Mouse (Mus musculus) heart, adult 18-20 months (tissue): ENCODE measurements at regions not wholly inside any gene's neighbourhood (a gene's known extent, or its start where the extent isn't known, plus 50 kb on each side); places are given as distances from the start of the nearest gene placed in this dataset.
A peak's percentile ranks its signal among the peaks of the same experiment; 100 is the strongest.

ENCODE experiments used
- DNase-seq, 2 experiments: peaks; one replicate each; pipeline ENCODE4 v3.0.0; 2021 to 2022; ENCODE audit warnings: mixed read lengths in 1 of 2

DNA sequence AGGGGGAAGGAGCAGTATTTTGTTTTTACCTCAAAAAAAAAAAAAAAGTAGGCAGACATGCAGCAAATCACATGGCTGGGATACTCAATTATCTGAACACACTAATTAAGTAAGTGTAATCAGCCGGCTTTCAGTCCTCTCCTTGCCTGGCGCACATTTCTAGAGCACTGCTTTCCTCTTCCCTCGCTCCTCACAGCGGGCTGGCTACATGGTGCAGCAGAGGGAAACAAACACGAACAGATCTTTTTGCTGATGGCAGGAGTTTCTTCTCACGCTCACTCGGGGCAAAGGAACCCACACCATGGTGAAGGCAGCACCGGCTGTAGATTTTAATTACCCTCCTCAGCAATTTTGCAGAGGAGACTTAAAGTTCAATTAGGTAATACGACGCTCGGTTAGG, 169.7 kb upstream of the Azi2 start:
- DNase-seq, result no peak

DNA sequence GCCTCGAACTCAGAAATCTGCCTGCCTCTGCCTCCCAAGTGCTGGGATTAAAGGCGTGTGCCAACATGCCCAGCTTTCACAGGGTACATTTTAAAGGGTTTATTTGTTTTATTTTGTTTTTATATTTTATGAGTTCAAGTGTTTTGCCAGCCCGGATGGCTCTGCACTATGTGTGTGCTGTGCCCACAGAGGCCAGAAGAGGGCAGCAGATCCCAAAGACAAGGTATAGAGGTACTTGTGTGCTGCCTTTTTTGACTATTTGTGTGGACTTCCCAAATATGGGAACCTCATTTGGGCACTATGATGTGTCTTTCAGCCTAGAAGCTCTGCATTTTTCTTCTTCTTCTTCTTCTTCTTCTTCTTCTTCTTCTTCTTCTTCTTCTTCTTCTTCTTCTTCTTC, 176.4 kb upstream of the Azi2 start:
- no peak for DNase-seq

DNA sequence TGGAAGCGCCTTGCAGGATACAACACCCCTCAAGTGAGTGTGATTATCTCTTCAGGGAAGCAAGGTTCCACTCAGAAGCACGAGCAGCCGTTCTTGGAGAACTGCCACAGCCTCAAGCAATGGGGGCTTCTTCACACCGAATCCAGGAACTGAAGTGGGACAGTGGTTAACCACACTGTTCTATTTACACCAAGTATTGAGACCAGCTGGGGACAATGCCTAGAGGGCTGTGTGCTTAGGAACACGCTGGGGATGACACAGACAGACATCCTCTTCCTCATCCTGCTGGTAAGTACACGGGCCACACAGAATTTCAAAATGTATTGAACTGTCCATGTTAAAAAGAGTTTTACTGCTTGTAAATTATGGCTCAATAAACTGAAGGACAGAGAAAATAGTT, 177.0 kb upstream of the Azi2 start:
- no peak for DNase-seq

DNA sequence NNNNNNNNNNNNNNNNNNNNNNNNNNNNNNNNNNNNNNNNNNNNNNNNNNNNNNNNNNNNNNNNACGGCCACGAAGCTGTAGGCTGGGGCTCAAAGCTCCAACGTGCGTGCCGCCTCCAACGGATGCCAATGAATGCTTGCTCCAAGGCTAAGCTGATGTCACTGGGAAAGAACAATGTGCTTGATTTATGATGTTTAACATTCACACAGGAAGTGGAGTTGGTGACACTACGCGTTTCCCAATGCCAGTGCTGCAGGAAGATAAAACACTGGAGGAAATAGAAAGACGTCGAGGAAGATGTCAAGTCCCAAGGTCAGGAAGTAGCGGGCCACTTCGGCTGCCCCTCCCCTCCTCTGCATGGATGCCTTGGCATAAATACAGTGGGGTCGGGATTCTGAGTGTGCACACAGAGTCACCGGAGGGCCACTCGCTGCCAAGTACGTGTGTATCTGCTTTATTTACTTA, 180.7 kb upstream of the Azi2 start:
- no peak for DNase-seq

GRCm38 (mm10) chr9:117843531-117843930, 196.8 kb upstream of the Azi2 start:
- no peak for DNase-seq

DNA sequence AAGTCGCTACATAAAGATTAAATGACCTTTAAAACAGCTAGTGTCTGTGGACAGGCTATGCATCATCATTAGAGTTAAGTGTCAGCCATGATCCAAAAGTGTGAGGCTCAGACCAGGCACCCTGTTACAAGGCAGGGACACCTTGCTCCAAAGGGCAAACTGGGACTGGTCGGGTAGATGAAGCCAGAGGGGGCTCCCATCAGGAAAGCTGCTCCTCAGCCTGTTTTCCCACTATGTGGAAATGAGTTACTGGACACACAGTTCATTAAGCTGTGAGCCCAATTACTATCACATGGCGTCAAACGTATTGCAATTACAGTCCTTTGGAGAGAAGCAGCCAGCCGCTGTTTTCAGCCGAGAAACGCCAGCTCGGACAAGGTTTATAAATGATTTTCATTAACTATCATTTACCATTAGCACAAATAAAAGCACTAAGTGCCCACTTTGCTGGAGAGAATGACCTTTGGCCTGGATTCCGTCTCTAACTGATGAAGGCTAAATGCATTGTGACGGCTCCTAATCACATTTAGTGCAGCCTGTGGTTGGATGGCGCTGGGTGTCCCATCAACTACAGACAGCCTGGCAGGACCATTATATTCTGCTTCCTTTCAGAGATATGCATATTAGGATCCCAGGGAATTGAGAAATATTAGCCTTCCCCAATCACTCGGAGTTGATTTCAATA, 203.5 kb upstream of the Azi2 start:
- no peak for DNase-seq

GRCm38 (mm10) chr9:117833586-117833985, 203.9 kb upstream of the Rbms3 start:
- no peak for DNase-seq

GRCm38 (mm10) chr9:117814661-117815060, 184.9 kb upstream of the Rbms3 start:
- no peak for DNase-seq

- DNase-seq, result no peak
Measured at GRCm38 (mm10) chr9:117813216-117813615, 183.5 kb upstream of the Rbms3 start.

- no peak for DNase-seq
Measured at GRCm38 (mm10) chr9:117805812-117806211, 176.1 kb upstream of the Rbms3 start.

- DNase-seq, result no peak
Measured at GRCm38 (mm10) chr9:117784186-117784591, 154.5 kb upstream of the Rbms3 start.

- DNase-seq, result no peak
Measured at GRCm38 (mm10) chr9:117754651-117755050, 124.9 kb upstream of the Rbms3 start.

- DNase-seq, result no peak
Measured at GRCm38 (mm10) chr9:117753466-117753865, 123.8 kb upstream of the Rbms3 start.

- DNase-seq, result no peak
Measured at GRCm38 (mm10) chr9:117744906-117745305, 115.2 kb upstream of the Rbms3 start.

DNA sequence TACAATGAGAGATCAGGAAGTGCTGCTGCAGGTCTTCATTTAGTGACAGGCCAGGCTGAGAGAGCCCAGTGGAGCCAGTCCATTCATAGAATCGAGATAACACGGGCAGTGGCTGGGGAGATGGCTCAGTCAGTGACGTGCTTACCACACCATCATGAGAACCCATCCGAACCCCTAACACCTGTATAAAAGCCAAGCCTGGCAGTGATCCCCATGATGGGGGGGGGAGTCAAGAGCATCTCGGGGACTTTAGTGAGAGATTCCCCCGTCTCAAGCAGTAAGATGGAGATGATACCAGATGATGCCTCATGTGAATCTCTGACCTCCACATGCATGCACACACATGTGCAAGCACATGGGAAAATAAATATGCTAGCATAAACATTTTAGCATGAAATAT, 99.7 kb upstream of the Rbms3 start:
- DNase-seq, result no peak

GRCm38 (mm10) chr9:117720161-117720598, 90.5 kb upstream of the Rbms3 start:
- no peak for DNase-seq

GRCm38 (mm10) chr9:117717346-117717745, 87.6 kb upstream of the Rbms3 start:
- no peak for DNase-seq

- DNase-seq, result no peak
Measured at GRCm38 (mm10) chr9:117716476-117716875, 86.8 kb upstream of the Rbms3 start.

DNA sequence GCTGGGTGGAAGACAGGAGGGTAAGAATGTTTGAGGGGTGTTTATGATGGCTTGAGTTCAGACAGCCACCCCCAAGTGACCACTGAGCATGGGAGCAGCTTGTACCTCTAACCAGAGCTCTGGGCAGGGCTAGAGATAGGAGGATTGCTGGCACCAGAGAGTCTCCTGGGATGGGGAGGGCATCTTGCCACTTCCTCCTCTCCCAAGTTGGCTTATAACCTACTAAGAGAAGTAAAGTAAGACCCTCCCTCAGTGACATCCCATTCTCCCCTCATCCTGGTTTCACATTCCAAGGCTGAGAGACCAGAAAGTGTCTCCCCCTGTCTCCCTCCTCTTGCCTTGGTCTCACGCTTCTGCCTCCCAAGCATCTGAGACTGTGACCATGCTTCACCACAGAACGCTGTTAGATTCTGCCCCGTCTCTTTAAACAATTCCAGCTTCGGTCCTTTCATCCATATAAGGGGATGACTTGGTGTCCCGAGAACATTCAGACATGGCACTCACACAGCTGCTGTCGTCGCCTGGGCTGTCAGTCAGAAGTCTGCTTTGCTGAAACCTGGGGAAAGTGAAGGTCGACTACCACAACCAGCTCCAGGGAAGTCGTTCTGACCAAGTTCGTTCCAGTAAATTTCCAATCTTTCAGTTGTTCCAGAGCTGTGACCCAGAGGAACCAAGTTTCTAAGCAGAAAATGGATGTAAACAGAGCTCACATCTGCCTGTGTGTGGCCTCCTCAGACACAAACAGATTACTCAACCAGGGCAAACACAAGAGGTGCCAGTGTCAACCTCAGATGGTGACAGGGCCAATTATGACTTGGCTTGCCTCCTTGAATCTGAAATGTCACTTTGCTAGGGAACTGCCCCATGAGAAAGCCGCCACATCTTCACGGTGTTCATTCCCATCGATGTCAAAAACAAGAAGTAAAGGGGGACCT, 85.3 kb upstream of the Rbms3 start:
- DNase-seq, result peak; percentile 17 to 33

- DNase-seq, result no peak
Measured at GRCm38 (mm10) chr9:117713121-117713520, 83.4 kb upstream of the Rbms3 start.

DNA sequence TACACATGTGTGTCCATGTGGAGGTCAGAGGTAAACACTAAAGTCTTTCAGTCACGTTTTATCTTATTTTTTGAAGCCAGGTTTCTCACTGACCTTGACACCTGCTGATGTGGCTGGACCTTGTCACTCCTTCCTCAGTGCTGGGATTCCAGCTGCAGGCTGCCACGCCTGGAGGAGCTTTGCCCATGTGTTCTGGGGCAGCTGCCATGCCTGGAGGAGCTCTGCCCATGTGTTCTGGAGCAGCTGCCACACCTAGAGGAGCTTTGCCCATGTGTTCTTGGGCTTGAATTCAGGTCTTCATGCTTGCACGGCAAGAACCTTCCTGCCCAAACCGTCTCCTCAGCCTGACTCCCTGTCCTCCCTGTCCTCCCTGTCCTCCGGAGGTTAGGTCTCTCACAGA, 82.1 kb upstream of the Rbms3 start:
- DNase-seq, result no peak

DNA sequence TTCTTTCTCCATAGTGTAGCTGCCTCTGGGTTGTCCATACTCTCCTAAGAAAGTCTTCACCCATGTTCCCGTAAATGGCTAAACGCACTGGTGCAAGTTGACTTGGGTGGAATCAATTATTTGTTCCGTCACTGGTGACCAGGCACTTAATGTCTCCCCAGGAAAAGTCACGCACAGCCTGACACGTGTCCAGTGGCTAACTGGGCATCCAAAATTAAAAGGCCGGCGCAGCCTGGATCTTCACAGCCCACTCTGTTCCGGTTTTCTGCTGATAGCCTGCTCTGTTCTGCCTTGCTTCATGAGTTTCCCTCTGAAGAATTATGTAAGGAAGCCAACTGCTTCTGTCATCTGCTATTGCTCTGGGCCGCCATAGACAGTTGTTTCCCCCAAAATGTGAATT, 81.3 kb upstream of the Rbms3 start:
- DNase-seq, result no peak

GRCm38 (mm10) chr9:117709677-117710076, 80.0 kb upstream of the Rbms3 start:
- DNase-seq, result no peak
